Mouse (Mus musculus): ENCODE data around the gene Trp63. TPM values are rescaled to one million over a fixed set of nuclear protein-coding genes. Genes with fewer than 3 reads are reported as not detected.
A peak's percentile ranks its signal among the peaks of the same experiment; 100 is the strongest.

Trp63 gene
- polyA plus RNA-seq, 1 experiment from 2014 or later = 60.0 TPM

DNA sequence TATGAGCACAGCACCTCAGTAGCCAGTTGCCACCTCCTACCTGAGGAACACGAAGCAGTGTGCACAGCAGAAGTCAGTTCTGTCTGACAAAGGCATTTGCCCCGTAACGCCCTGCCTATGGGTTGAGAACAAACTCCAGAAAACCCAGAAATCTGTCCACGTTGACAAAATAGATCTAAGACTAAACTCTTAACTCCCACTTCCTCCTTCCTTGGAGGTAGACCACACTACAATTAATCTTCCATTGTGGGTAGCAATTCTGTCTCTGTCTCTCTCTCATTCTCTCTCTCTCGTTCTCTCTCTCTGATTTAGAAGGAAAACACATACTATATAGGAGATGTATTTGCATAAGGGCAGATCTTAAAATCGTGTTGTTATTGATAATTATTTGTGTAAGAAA, 159.4 kb downstream of the Trp63 start:
- Histone ChIP-seq H3K9me3 (no peaks in the 10 kb centered on the region), H3K4me2 (no peak overlapping the region), H3K4me3 (no peak overlapping the region), H3K27ac (peak overlapping the region; percentile 73), H3K27me3 (no peaks in the 10 kb centered on the region), H3K4me1 (0 out of 2 replicates have a peak, but pooled peaks cover 3% of the 10 kb centered on the region), H3K36me3 (no peaks in the 10 kb centered on the region), H3K9ac (no peak overlapping the region)
- 69% methylated on average over 6 of the region's 6 CpGs for WGBS
- ATAC-seq (ENCODE audit: insufficient number of reproducible peaks, insufficient read depth, low FRiP score, low TSS enrichment, low read depth) = no peak

DNA sequence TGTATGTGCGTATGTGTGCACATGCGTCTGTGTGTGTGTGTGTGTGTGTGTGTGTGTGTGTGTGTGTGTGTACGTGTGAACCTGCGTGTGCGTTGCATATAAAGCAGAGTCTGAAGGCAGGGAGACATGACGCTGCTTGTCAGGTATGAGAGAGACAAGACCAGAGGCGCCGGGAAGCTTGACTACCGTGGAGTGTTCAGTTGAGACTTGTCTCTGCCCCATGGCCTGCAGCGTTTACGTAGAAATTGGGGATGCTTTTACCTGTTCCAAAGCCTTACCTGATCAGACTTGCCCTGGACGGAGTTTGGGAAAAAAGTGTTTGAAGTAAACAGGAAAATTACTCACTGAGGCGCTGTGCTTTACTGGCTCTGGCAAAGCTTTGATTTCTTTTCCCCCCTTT, 160.1 kb downstream of the Trp63 start:
- H3K4me2 ChIP-seq = no peak overlapping the region
- H3K9ac ChIP-seq = no peak overlapping the region
- H3K27ac ChIP-seq = peak overlapping the region; percentile 73; the same call in 1 of the 2 replicates
- WGBS = 74% methylated on average over 13 of the region's 13 CpGs
- H3K4me3 ChIP-seq = no peak overlapping the region
- no peaks in the 10 kb centered on the region for H3K9me3 ChIP-seq
- H3K36me3 ChIP-seq = no peaks in the 10 kb centered on the region
- H3K4me1 ChIP-seq = 0 out of 2 replicates have a peak, but pooled peaks cover 4% of the 10 kb centered on the region
- H3K27me3 ChIP-seq = no peaks in the 10 kb centered on the region
- peak; percentile 72 for ATAC-seq (ENCODE audit: insufficient number of reproducible peaks, insufficient read depth, low FRiP score, low TSS enrichment, low read depth)

DNA sequence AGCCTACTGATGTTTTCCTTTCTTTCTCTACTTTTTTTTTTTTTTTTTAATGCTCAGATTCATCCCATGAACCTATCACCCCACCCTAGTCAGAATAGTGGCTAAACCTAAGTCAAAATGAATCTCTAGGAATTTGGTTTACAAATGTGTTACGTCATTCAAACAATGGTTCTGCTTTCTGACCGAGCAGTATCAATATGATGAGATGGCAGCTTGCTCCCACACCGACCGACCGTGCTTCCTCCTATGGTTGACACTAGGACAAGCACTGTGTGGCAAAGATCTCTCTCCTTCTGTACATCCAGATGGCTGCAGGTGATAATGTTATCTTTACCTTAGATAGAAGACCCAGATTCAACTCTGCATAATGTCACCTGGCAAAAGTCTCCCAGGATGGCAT, 163.0 kb downstream of the Trp63 start:
- 0 out of 2 replicates have a peak, but pooled peaks cover 10% of the 10 kb centered on the region for H3K4me1 ChIP-seq
- H3K4me3 ChIP-seq = no peak overlapping the region
- no peaks in the 10 kb centered on the region for H3K9me3 ChIP-seq
- WGBS = 88% methylated on average over 5 of the region's 5 CpGs
- no peak overlapping the region for H3K27ac ChIP-seq
- H3K27me3 ChIP-seq = no peaks in the 10 kb centered on the region
- no peak overlapping the region for H3K9ac ChIP-seq
- H3K4me2 ChIP-seq = no peak overlapping the region
- H3K36me3 ChIP-seq = no peaks in the 10 kb centered on the region
- ATAC-seq (ENCODE audit: insufficient number of reproducible peaks, insufficient read depth, low FRiP score, low TSS enrichment, low read depth) = no peak

DNA sequence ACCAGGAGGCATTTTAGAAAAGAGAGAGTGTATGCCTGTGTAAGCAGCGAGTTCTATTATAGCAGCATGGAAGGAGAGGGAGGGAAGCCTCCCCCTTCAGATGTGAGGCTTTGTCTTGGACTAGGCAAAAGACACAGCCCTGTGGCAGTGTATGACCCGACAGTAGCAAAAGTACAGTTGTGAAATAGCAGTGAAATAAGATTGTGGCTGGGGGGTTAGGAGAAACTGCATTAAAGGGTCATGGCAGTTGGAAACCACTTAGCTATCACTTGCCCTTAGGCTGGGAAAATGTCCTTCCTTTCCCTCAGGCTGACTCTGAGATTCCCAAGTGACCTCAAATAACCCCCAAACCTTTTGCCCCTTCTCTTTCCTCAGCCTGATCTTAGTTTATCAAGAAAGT, 164.9 kb downstream of the Trp63 start:
- no peak overlapping the region for H3K27ac ChIP-seq
- H3K9ac ChIP-seq = no peak overlapping the region
- no peaks in the 10 kb centered on the region for H3K27me3 ChIP-seq
- no peak overlapping the region for H3K4me3 ChIP-seq
- no peaks in the 10 kb centered on the region for H3K36me3 ChIP-seq
- H3K4me1 ChIP-seq = 0 out of 2 replicates have a peak, but pooled peaks cover 10% of the 10 kb centered on the region
- no peak for ATAC-seq (ENCODE audit: insufficient number of reproducible peaks, insufficient read depth, low FRiP score, low TSS enrichment, low read depth)
- no peak overlapping the region for H3K4me2 ChIP-seq
- no peaks in the 10 kb centered on the region for H3K9me3 ChIP-seq
- 33% methylated on average over 2 of the region's 2 CpGs for WGBS

DNA sequence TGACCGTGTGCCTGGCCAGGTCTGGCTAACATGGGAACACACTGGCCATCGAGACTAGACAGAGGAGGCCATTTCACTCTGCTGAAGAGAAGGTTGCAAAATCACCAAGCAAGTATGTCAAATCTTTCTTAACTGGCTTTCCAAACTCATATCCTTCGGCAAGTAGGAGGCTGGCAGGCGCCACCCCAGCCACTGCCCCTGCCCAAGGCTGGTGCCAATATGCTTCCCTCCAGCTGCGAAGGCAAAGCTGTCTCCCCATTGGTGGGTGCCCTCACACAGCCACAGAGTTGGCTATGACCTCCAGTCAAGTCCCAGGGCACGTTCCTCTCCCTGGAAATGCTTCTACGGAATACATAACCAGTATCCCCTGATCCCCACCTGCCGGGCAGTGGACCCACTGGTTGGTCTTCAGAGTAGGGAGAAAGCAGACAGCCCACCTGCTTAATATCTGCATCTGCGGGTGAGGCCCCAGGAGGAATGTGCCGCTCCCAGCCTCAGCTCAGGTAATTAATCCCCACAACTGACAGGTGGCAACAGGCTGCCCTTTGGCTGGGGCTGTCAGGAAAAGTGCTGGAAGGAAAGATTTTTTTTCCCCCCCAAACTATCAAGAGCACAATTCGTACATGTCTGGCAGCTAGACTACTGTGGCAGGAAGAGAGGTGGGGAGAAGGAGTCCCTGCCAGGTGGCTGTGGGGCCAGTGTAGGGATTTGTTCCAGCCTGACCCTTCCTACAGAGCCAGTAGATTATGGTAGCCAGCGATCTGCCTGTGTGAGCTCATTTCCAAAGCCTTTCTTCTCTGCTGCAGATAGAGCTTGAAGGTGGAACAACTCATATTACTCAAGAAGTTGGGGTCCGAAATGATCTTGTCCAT, 166.3 kb downstream of the Trp63 start:
- H3K4me1 ChIP-seq = 0 out of 2 replicates have a peak, but pooled peaks cover 6% of the 10 kb centered on the region
- H3K36me3 ChIP-seq = no peaks in the 10 kb centered on the region
- no peaks in the 10 kb centered on the region for H3K9me3 ChIP-seq
- H3K4me2 ChIP-seq = no peak overlapping the region
- no peak for ATAC-seq (ENCODE audit: insufficient number of reproducible peaks, insufficient read depth, low FRiP score, low TSS enrichment, low read depth)
- no peak overlapping the region for H3K4me3 ChIP-seq
- peak overlapping the region; percentile 45; the same call in 1 of the 2 replicates for H3K27ac ChIP-seq
- 67% methylated on average over 13 of the region's 13 CpGs for WGBS
- H3K9ac ChIP-seq = no peak overlapping the region
- no peaks in the 10 kb centered on the region for H3K27me3 ChIP-seq

DNA sequence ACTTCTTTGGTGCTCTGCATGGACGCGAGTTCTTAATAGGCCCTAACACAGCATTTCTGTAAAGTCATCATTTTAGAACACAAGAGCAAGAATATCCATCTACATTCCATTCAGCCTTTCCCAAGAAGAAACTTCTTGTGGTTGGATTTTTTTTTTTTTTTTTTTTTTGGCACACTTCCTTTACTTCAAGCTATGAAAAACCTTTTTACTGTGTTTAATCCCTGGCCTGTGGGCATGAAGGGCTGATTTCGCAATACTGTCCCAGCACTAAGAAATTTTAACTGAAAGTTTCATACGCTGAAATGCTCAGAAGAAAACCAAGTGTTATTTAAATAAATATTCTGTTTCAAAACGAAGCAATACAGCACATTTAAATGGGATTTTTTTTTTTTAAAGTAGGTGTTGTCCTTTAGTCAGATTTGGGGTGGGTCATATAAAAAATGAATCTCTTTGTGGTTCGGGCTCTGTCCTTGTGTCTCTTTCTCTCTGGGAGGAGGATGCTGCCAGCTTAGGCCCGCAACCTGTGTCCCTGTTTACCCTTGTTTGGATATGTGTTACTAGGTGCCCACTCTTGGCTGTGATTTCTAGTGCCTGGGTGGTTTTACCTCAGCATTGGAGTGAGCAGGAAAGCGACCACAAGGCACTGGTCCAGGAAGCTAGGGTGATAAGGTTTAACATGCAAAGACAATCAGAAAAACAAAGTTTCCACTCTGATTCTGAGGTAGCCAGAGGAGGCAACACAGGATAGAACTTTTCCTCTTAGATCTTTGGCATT, 177.4 kb downstream of the Trp63 start:
- Histone ChIP-seq H3K27ac (no peak overlapping the region), H3K4me1 (peaks cover 6% of the 10 kb centered on the region), H3K36me3 (no peaks in the 10 kb centered on the region), H3K4me2 (no peak overlapping the region), H3K9ac (no peak overlapping the region), H3K9me3 (no peaks in the 10 kb centered on the region), H3K27me3 (no peaks in the 10 kb centered on the region), H3K4me3 (no peak overlapping the region)
- 74% methylated on average over 8 of the region's 8 CpGs for WGBS
- no peak for ATAC-seq (ENCODE audit: insufficient number of reproducible peaks, insufficient read depth, low FRiP score, low TSS enrichment, low read depth)

DNA sequence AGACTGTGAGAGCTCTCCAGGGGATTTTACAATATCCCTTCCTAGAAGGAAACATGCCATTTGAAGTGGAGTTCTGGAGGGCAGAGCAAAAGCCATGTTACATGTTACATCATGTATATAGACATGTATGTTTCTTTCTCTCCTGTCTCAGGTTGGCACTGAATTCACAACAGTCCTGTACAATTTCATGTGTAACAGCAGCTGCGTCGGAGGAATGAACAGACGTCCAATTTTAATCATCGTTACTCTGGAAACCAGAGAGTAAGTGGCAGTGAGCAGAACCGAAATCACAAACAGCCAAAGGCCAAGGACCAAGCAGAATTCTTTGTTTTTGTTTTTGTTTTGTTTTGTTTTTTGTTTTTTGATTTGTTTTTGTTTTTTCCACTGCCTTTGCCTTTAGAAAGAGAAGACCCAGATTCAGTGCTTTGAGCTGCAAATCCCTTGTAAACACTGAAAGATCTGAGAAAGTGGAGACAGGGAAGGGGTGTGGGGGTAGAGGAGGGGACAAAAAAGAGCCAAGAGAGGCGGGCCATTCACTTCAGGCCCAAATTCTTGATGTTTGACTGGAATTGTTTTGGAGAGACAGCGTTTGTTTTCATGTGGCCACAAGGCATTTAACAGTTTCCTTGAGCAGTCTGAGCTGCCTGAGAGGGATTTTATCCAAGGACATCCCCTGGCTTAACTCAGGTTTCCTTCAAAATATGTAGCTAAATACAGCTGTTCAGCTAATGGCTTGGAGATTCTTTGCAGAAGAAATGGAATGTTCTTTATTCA, 181.7 kb downstream of the Trp63 start:
- peak overlapping the region; percentile 57 for H3K27ac ChIP-seq
- ATAC-seq (ENCODE audit: insufficient number of reproducible peaks, insufficient read depth, low FRiP score, low TSS enrichment, low read depth) = no peak
- H3K9me3 ChIP-seq = no peaks in the 10 kb centered on the region
- no peaks in the 10 kb centered on the region for H3K27me3 ChIP-seq
- no peak overlapping the region for H3K4me2 ChIP-seq
- H3K36me3 ChIP-seq = no peaks in the 10 kb centered on the region
- no peak overlapping the region for H3K4me3 ChIP-seq
- H3K9ac ChIP-seq = no peak overlapping the region
- H3K4me1 ChIP-seq = peaks cover 11% of the 10 kb centered on the region
- 35% methylated on average over 7 of the region's 7 CpGs for WGBS

DNA sequence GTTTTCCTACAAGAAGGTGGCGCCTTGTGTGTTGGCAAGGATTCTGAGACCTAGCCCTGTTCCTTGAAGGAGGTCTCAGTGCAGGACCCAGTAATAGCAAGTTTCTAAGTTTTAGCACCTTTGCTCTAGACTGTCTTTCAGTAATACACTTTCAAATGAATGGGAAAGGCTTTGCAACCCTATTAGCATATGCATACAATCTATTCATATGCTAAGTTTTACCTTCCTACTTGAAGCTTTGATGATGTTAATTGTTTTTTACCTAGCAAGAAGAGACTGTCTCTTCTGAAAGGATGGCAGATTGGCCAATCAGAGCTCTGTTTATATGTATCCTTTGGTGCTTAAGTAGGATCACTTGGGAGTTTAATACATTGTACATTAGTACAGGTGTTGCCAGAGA, 187.9 kb downstream of the Trp63 start:
- H3K4me3 ChIP-seq = no peak overlapping the region
- no peaks in the 10 kb centered on the region for H3K4me1 ChIP-seq
- ATAC-seq (ENCODE audit: insufficient number of reproducible peaks, insufficient read depth, low FRiP score, low TSS enrichment, low read depth) = no peak
- H3K4me2 ChIP-seq = no peak overlapping the region
- H3K27me3 ChIP-seq = no peaks in the 10 kb centered on the region
- no peaks in the 10 kb centered on the region for H3K9me3 ChIP-seq
- H3K9ac ChIP-seq = no peak overlapping the region
- no peaks in the 10 kb centered on the region for H3K36me3 ChIP-seq
- 90% methylated on average over 1 of the region's 1 CpGs for WGBS
- no peak overlapping the region for H3K27ac ChIP-seq

DNA sequence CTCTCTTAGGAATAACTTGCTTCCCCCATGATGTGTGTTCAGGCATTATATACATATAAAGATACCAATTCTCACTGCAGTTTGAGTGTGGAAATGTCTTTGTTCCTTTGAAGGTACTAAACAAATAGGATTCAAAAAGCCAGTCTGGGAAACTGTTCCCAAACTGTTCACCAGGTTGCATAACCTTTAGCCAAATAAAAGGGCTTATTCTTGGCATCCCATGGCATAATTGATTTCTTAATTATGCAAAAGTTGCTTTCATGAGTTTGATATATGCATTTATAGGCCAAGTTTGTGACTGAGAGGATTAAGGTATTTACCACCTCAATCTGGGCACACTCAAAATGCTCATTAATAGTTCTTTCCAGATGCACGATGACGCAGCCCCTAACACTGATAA, 192.1 kb downstream of the Trp63 start:
- Histone ChIP-seq H3K4me3 (no peak overlapping the region), H3K4me1 (no peaks in the 10 kb centered on the region), H3K9me3 (no peaks in the 10 kb centered on the region), H3K27me3 (no peaks in the 10 kb centered on the region), H3K9ac (no peak overlapping the region), H3K36me3 (no peaks in the 10 kb centered on the region), H3K27ac (no peak overlapping the region), H3K4me2 (no peak overlapping the region)
- WGBS = 85% methylated on average over 2 of the region's 2 CpGs
- ATAC-seq (ENCODE audit: insufficient number of reproducible peaks, insufficient read depth, low FRiP score, low TSS enrichment, low read depth) = no peak

DNA sequence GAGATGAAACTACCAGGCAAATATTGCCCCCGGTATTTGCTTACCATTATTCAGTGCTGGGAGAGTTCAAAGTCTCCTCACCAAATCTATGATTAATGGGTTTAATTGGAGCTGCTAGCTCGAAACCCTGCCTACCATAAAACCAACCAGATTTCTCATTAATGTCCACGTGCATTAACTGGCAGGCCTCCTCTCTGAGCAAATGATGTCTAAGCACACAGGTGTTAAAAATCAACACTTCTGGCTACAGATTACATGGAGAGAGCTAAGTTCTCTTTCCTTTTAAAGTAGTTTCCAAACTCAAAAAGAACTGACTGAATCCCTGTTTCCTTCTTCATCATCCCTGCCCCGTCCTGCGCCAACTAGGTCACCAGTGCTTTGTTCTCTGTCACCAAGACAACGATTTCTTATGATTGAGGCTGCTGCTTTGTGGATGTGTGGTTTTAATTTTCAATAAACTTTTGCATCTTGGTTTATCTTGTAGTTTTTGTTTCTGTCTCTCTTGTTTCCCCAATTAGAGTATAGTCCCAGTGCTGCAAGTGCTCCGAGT, 193.9 kb downstream of the Trp63 start:
- Histone ChIP-seq H3K36me3 (no peaks in the 10 kb centered on the region), H3K27me3 (no peaks in the 10 kb centered on the region), H3K4me3 (no peak overlapping the region), H3K27ac (no peak overlapping the region), H3K4me1 (no peaks in the 10 kb centered on the region), H3K9ac (no peak overlapping the region), H3K4me2 (no peak overlapping the region), H3K9me3 (no peaks in the 10 kb centered on the region)
- ATAC-seq (ENCODE audit: insufficient number of reproducible peaks, insufficient read depth, low FRiP score, low TSS enrichment, low read depth) = no peak
- 79% methylated on average over 7 of the region's 7 CpGs for WGBS

DNA sequence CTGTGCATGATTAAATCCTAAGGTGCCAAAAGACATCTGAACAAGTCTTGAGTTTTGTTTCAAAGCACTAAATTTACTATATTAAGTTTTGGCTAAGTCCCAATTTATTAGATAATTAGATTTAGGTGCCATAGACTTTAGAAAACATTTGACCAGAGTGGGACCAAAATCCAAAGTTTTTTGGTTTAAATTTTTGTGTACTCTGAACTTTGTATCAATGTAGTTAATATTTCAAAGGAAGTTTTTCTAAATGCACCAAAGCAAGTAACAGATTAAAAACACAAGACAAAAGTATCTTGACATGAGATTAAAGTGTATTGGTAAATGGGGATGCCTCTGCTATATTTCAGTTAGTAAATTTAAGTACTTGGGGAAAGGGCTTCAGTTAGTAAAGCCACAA, 194.6 kb downstream of the Trp63 start:
- no peak overlapping the region for H3K27ac ChIP-seq
- H3K36me3 ChIP-seq = no peaks in the 10 kb centered on the region
- H3K9me3 ChIP-seq = no peaks in the 10 kb centered on the region
- H3K4me2 ChIP-seq = no peak overlapping the region
- no peaks in the 10 kb centered on the region for H3K4me1 ChIP-seq
- no peak for ATAC-seq (ENCODE audit: insufficient number of reproducible peaks, insufficient read depth, low FRiP score, low TSS enrichment, low read depth)
- no peak overlapping the region for H3K9ac ChIP-seq
- no peaks in the 10 kb centered on the region for H3K27me3 ChIP-seq
- H3K4me3 ChIP-seq = no peak overlapping the region

Measured in embryonic facial prominence, embryonic 13.5 days (tissue).